Mouse (Mus musculus) neural tube, embryonic 11.5 days (tissue): Measurements from ENCODE around the gene Aars2. TPM values are rescaled to one million over a fixed set of nuclear protein-coding genes. Genes with fewer than 3 reads are reported as not detected.

Source experiments
- ATAC-seq: fragments of 200-750 bp; cut with Nextera tagmentation; 2 replicates; pipeline ENCODE4 v1.8.0; 2017; ENCODE audit warnings: moderate number of reproducible peaks, mild to moderate bottlenecking, moderate TSS enrichment, moderate library complexity; ENCODE audit not compliant: insufficient read depth, low FRiP score, low TSS enrichment
- DNase-seq: peaks from one replicate; pipeline ENCODE4 v3.0.0-alpha.2; 2015; ENCODE audit warnings: low spot score
- H3K27ac ChIP-seq: fragments of 300-500 bp; sonication (generic); 2 replicates; pipeline ENCODE4 v1.5.1; 2014; ENCODE audit warnings: low read depth, mild to moderate bottlenecking, low read length
- H3K27me3 ChIP-seq: fragments of 300-500 bp; sonication (generic); 2 replicates; pipeline ENCODE4 v1.6.1; 2014; ENCODE audit warnings: mild to moderate bottlenecking, low read length, mixed read lengths; ENCODE audit not compliant: control insufficient read depth, insufficient read depth
- H3K36me3 ChIP-seq: fragments of 300-500 bp; sonication (generic); 2 replicates; pipeline ENCODE4 v1.6.1; 2014; ENCODE audit warnings: mild to moderate bottlenecking, low read length, moderate library complexity, mixed read lengths; ENCODE audit not compliant: control insufficient read depth, insufficient read depth
- H3K4me1 ChIP-seq: fragments of 300-500 bp; sonication (generic); 2 replicates; pipeline ENCODE4 v1.6.1; 2014; ENCODE audit warnings: low read length, mixed read lengths; ENCODE audit not compliant: control insufficient read depth, insufficient read depth
- H3K4me2 ChIP-seq: fragments of 300-500 bp; sonication (generic); 2 replicates; pipeline ENCODE4 v1.6.1; 2014; ENCODE audit warnings: low read depth, mild to moderate bottlenecking, moderate library complexity
- H3K4me3 ChIP-seq: fragments of 300-500 bp; sonication (generic); 2 replicates; pipeline ENCODE4 v1.5.1; 2014; ENCODE audit warnings: low read depth, low read length
- H3K9ac ChIP-seq: fragments of 300-500 bp; sonication (generic); 2 replicates; pipeline ENCODE4 v1.6.1; 2014; ENCODE audit warnings: mild to moderate bottlenecking, low read length
- H3K9me3 ChIP-seq: fragments of 300-500 bp; sonication (generic); 2 replicates; pipeline ENCODE4 v1.6.1; 2016; ENCODE audit warnings: low read length; ENCODE audit not compliant: control insufficient read depth
- WGBS: fragments of 180-500 bp; shearing (Covaris S2); extraction: QIAGEN DNeasy Blood & Tissue Kit; methylation state at CpG from one replicate; pipeline ENCODE4 v1.1.7; 2014; 5-methylcytosine and 5-hydroxymethylcytosine counted together
- polyA plus RNA-seq: library from polyadenylated mRNA; unstranded; fragments of >200 nt; fragmentation: Nextera tagmentation; extraction: Ambion mirVana; gene quantifications from 2 replicates; pipeline ENCODE4 v1.2.1, GENCODE M21; 2014

The Aars2 gene
- polyA plus RNA-seq, 1 experiment from 2014 or later: 18.6 TPM

- WGBS: under 1% methylated on average over 21 of the region's 21 CpGs
- ATAC-seq (peak; percentile 72), DNase-seq (peak; percentile 83)
- H3K9me3 ChIP-seq: no peaks in the 10 kb centered on the region
- no peak within 1 kb of the TSS for H3K27ac ChIP-seq
- H3K4me2 ChIP-seq: peak within 1 kb of the TSS; percentile 69
- H3K36me3 ChIP-seq: no peaks in the 10 kb centered on the region
- H3K27me3 ChIP-seq: no peaks in the 10 kb centered on the region
- no peaks in the 10 kb centered on the region; the same call in 1 of the 2 replicates for H3K4me1 ChIP-seq
- peak within 1 kb of the TSS; percentile 66 for H3K9ac ChIP-seq
- H3K4me3 ChIP-seq: peak within 1 kb of the TSS; percentile 24
Measured at GRCm38 (mm10) chr17:45523263-45523662, 16.6 kb downstream of the Aars2 start, which contains the start of gene Tcte1. Gene Tcte1 (plus strand): TSS chr17:45523434.

DNA sequence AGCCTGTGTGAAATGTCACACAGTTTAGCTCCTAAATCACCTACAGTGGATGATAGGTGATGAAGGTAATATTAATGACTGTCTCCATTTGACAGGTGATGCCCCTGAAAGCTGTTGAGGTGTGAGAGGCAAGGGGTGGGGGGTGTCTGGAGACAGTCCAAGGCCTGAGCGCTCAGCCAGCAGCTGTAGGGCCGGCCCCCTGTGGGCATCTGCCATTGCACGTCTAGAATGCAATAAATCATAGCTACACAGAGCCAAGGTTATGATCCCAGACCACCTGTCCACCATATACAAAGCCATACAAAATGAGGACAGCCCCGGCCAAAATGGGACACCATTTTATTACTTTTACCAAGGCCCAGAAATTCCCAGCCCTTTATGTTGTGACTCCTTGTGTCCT lies 18.3 kb downstream of the Aars2 start:
- Histone ChIP-seq H3K27me3 (peaks cover 3% of the 10 kb centered on the region; the same call in 1 of the 2 replicates), H3K4me3 (no peak overlapping the region), H3K9me3 (no peaks in the 10 kb centered on the region), H3K36me3 (no peaks in the 10 kb centered on the region), H3K27ac (no peak overlapping the region), H3K4me1 (no peaks in the 10 kb centered on the region; the same call in 1 of the 2 replicates), H3K9ac (no peak overlapping the region), H3K4me2 (no peak overlapping the region)
- WGBS: 45% methylated on average over 4 of the region's 4 CpGs
- ATAC-seq (no peak), DNase-seq (no peak)

DNA sequence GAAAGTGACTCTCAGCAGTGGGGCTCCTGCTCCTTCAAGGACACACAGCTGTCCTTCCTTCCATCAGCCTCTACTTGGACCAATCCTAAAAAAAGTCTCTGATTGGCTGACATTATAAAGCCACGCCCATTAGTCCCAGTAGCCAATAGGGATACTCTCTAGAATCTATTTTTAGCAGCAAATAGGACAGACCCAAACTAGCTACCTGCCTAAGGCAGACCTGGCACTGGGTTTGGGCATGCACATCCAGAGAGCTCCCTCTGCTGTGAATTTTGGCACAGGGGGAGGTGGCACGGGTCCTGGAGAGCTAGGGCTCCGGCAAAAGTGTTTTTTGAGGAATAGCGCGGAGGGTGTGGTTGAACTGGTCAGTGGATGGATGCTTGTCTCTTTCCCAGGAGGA lies 19.9 kb downstream of the Aars2 start:
- H3K9me3 ChIP-seq: no peaks in the 10 kb centered on the region
- H3K4me2 ChIP-seq: no peak overlapping the region
- DNase-seq (no peak), ATAC-seq (no peak)
- H3K36me3 ChIP-seq: no peaks in the 10 kb centered on the region
- peaks cover 3% of the 10 kb centered on the region; the same call in 1 of the 2 replicates for H3K27me3 ChIP-seq
- WGBS: 24% methylated on average over 5 of the region's 5 CpGs
- no peaks in the 10 kb centered on the region; the same call in 1 of the 2 replicates for H3K4me1 ChIP-seq
- no peak overlapping the region for H3K9ac ChIP-seq
- H3K4me3 ChIP-seq: no peak overlapping the region
- no peak overlapping the region for H3K27ac ChIP-seq

DNA sequence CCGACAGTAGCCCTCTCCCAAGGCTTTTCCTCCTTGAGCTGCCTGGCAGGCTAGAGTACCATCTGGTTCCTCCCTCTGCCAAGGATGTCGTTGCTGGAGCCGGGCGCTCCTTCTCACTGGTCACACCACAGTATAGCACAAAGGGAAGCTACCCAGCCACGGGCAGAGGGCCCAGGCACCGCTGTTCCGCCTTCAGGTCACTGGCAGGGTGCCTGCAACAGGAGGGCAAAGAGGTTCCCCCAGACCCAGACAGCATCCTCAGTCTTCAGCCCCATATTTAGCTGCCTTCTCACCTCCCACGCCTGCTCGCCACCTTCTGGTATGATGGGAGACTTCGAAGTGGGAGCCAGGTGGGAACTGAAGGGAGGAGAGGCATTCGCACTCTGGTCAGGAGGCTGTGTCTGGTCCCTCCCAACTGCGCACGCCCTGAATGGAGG lies 23.7 kb downstream of the Aars2 start:
- WGBS: 47% methylated on average over 13 of the region's 13 CpGs
- H3K27me3 ChIP-seq: peaks cover 11% of the 10 kb centered on the region
- no peak overlapping the region for H3K4me2 ChIP-seq
- H3K9ac ChIP-seq: no peak overlapping the region
- H3K27ac ChIP-seq: no peak overlapping the region
- ATAC-seq (no peak), DNase-seq (no peak)
- H3K36me3 ChIP-seq: no peaks in the 10 kb centered on the region
- no peaks in the 10 kb centered on the region for H3K9me3 ChIP-seq
- H3K4me1 ChIP-seq: no peaks in the 10 kb centered on the region
- H3K4me3 ChIP-seq: no peak overlapping the region

- Histone ChIP-seq H3K4me3 (no peak overlapping the region), H3K27ac (no peak overlapping the region), H3K9me3 (no peaks in the 10 kb centered on the region), H3K4me1 (no peaks in the 10 kb centered on the region), H3K36me3 (no peaks in the 10 kb centered on the region), H3K4me2 (no peak overlapping the region), H3K9ac (no peak overlapping the region), H3K27me3 (peaks cover 18% of the 10 kb centered on the region)
- ATAC-seq (no peak), DNase-seq (no peak)
- 56% methylated on average over 15 of the region's 15 CpGs for WGBS
Measured at GRCm38 (mm10) chr17:45532896-45533295, 26.3 kb downstream of the Aars2 start.

- no peak for ATAC-seq
- no peaks in the 10 kb centered on the region for H3K36me3 ChIP-seq
- no peak overlapping the region for H3K4me2 ChIP-seq
- no peak overlapping the region for H3K9ac ChIP-seq
- H3K4me3 ChIP-seq: no peak overlapping the region
- no peak overlapping the region for H3K27ac ChIP-seq
- peaks cover 20% of the 10 kb centered on the region for H3K27me3 ChIP-seq
- 17% methylated on average over 5 of the region's 5 CpGs for WGBS
- H3K9me3 ChIP-seq: no peaks in the 10 kb centered on the region
- H3K4me1 ChIP-seq: no peaks in the 10 kb centered on the region
- no peak for DNase-seq
Measured at GRCm38 (mm10) chr17:45536264-45536663, 29.6 kb downstream of the Aars2 start.

DNA sequence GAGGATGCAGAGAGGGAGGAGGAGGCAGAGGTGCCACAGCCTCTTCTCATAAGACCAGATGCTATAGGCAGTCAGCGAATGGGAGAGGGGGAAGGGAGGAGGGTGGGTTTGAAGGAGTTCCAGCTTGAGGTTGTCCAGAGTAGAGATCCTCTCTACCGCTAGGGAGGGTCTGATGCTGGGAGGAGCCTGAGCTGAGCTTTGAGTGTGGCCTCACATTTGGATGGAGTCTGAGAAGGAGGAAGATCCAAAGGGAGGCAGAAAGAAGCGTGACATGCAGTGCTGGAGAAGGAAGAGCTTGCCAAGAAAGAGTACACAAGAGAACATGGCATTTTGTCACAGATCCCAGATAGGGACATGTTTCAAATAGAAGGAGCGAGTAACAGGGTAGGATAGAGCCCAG lies 31.8 kb downstream of the Aars2 start:
- Histone ChIP-seq H3K27me3 (peaks cover 25% of the 10 kb centered on the region), H3K4me2 (no peak overlapping the region), H3K27ac (no peak overlapping the region), H3K4me3 (no peak overlapping the region), H3K4me1 (no peaks in the 10 kb centered on the region), H3K9me3 (no peaks in the 10 kb centered on the region), H3K9ac (no peak overlapping the region), H3K36me3 (no peaks in the 10 kb centered on the region)
- ATAC-seq (no peak), DNase-seq (no peak)
- 64% methylated on average over 4 of the region's 4 CpGs for WGBS

GRCm38 (mm10) chr17:45539664-45540063 lies 33.0 kb downstream of the Aars2 start:
- Histone ChIP-seq H3K4me3 (no peak overlapping the region), H3K9ac (no peak overlapping the region), H3K27me3 (peaks cover 35% of the 10 kb centered on the region), H3K4me2 (no peak overlapping the region), H3K4me1 (peaks cover 9% of the 10 kb centered on the region), H3K27ac (no peak overlapping the region), H3K36me3 (0 out of 2 replicates have a peak, but pooled peaks cover 2% of the 10 kb centered on the region), H3K9me3 (no peaks in the 10 kb centered on the region)
- ATAC-seq: no peak
- DNase-seq: no peak
- 79% methylated on average over 21 of the region's 21 CpGs for WGBS

DNA sequence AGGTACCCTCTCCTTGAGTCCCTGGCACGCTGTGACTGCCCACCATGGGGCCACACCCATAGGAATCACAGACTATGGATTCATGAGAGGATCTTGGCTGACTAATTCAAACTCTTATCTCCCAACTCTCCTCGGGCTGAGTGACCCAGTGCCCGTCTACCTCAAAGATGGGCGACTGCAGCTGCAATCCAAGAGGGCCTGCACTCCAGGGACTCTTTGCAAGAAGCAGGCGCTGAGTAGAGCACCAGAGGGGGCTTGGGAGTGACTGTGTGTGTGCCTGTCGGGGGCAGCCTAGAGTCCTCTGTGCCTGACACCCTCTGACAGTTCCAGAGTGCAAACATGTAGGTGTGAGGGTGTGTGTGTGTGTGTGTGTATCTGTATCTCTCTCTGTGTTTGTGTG lies 35.5 kb downstream of the Aars2 start:
- H3K27me3 ChIP-seq: peaks cover 50% of the 10 kb centered on the region
- H3K4me1 ChIP-seq: peaks cover 12% of the 10 kb centered on the region
- H3K9me3 ChIP-seq: no peaks in the 10 kb centered on the region
- DNase-seq (no peak), ATAC-seq (no peak)
- 46% methylated on average over 6 of the region's 6 CpGs for WGBS
- H3K9ac ChIP-seq: no peak overlapping the region
- no peak overlapping the region for H3K4me2 ChIP-seq
- no peak overlapping the region for H3K4me3 ChIP-seq
- no peak overlapping the region for H3K27ac ChIP-seq
- H3K36me3 ChIP-seq: 0 out of 2 replicates have a peak, but pooled peaks cover 2% of the 10 kb centered on the region
